Mouse (Mus musculus): ENCODE measurements around the gene Noc2l.

DNA sequence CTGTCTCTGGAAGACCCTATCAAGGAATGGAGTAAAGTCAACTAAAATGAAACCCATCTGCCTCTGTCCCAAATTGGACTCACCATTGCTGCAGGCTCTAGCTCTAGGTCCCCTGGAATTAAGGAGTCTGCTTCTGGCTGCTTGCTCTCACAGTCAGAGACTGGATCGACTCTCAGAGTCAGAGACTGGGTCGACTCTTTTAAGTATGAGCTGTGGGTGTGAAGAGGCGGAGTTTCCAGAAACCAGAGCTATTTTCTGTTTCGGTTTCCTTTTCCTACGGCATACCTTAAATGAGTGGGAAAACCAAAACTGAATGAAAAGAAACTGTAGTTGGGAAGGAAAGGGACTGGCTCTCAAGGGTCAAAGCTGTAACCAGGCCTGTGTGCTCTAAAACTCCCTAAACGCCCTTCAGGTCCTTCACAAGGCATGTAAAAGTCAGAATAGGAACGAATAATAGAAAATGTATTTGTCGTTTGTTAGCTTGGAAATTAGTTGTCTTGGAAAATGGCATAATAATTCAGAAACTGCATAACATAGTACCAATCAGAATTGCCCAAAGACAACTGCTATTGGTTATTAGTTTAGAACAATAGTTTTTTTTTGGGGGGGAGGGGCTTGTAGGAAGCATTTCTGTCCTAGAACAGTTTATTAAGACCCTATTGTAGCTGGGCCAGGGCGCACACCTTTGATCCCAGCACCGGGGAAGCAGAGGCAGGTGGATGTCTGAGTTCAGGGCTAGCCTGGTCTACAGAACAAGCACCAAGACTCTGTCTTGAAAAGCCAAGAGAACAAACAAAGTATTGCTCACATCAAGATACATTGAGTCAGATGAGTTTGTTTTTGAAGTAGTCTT, 35.0 kb upstream of the Noc2l start, which contains the start of gene Isg15:
- TF ChIP-seq CTCF (IDR thresholded peaks at IDR 0.05; ENCODE audit: low read depth) (no peak), EP300 (optimal IDR thresholded peaks at IDR 0.05) (no peak)

All from stomach, postnatal 0 days (tissue).